Mouse (Mus musculus): ENCODE results near the gene Tspan11.
A peak's percentile ranks its signal among the peaks of the same experiment; 100 is the strongest.

Tspan11 gene

GRCm38 (mm10) chr6:127942421-127942820 is 55.0 kb downstream of the Tspan11 start:
- DNase-seq = no peak

- peak; percentile 85 for DNase-seq
Observed at GRCm38 (mm10) chr6:127945725-127946124, 58.3 kb downstream of the Tspan11 start.

DNA sequence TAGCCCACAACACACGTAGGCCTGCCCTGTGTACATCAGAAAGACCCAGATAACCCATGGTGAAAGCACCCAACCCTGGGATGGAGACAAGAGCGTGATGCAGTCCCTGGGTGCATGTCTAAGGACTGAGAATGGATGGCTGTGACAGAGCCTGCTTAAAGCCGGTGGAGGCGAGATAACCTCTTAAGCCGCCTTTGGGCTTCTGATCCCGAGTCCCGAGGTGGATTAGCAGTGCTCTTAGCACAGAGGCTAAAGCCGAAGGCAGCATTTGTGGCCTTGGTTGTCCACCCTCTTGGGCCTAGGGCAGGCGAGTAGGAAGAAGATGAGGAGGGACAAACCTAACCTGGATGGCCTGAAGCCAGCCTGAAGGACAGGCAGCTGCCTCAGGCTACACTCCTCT is 61.3 kb downstream of the Tspan11 start:
- peak; percentile 75 for DNase-seq

DNA sequence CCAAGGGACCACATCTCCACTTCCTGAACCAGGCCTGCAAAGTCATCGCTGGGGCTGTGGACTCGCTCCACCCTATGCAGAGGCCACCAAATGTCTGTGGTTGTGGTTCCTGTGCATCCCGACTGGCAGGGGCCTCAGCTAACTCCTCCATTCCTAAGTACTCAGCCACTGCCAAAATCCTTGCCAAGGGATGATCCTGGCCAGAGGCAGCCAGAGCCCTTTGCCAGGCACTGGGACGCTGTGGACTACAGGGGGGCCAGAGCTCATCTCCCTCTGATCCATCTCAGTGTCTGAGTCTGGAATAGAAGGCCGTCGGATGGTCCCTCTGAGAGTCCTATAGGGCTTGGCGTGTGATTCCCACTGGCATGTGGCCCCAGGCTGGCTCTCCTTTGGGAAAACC is 62.5 kb downstream of the Tspan11 start:
- no peak for DNase-seq

DNA sequence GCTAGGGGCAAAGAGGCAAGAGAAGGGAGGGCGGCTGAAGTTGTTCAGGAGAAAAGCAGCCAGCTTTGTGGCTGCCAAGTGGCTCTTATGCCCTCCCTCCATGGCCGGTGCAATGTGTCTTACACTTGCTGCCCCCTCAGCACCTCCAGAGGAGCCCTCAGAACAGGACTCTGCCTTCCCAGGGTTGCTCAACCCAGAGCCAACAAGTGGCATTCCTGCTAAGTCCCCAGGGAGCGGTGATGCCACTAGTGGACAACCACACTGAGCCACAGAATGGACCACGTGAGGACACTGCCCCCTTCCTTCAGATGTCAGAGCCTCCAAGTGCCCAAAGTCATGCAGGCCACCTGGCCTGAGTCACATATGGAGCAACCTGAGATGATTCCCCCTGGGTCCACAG is 65.7 kb downstream of the Tspan11 start:
- DNase-seq = no peak

GRCm38 (mm10) chr6:127956172-127956571 is 68.8 kb downstream of the Tspan11 start:
- no peak for DNase-seq

DNA sequence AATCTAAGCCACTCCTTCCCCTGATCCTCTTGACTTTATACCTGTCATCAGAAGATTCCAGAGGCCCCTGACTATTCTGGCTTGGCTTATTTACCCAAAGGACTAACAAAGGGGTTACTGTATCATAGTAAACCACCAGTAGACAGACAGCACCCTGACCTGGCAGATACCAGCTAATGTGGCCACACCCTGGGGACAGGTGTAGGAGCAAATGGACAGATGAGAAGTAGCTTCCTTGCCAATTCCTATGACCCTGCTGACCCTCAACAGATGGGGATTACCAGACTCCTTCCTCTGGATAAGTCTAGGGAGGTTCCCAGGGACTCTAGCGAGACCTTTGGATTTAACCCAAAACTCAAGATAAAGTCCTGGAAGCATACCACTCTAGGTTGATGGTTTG is 72.8 kb downstream of the Tspan11 start:
- DNase-seq = no peak

DNA sequence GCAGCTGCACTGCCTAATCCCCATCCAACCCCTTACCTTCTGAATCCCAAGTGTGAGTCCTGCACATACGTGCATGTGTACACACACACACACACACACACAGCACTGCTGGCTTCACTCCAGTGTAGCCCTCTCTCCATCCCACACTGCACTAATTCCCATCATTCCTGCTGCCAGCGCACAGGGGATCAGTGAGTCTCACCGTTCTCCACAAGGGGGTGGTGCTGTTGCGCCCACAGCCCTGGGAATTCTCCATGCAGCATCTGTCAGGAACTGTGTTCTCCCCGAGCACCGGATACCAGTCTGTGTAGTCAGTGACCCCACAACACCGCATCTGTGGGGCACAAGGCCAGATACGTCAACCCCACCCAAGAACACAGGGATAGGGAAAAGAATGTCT is 78.1 kb downstream of the Tspan11 start:
- DNase-seq = peak; percentile 72

- DNase-seq = peak; percentile 53
Observed at GRCm38 (mm10) chr6:127969709-127970108, 82.3 kb downstream of the Tspan11 start.

GRCm38 (mm10) chr6:127970120-127970519 is 82.7 kb downstream of the Tspan11 start:
- peak; percentile 86 for DNase-seq

- no peak for DNase-seq
Observed at GRCm38 (mm10) chr6:127970848-127971247, 83.5 kb downstream of the Tspan11 start.

GRCm38 (mm10) chr6:127971931-127972330 is 84.5 kb downstream of the Tspan11 start:
- no peak for DNase-seq

- no peak for DNase-seq
Observed at GRCm38 (mm10) chr6:127973553-127973952, 86.2 kb downstream of the Tspan11 start.

- peak; percentile 57 for DNase-seq
Observed at GRCm38 (mm10) chr6:127974000-127974399, 86.6 kb downstream of the Tspan11 start.

DNA sequence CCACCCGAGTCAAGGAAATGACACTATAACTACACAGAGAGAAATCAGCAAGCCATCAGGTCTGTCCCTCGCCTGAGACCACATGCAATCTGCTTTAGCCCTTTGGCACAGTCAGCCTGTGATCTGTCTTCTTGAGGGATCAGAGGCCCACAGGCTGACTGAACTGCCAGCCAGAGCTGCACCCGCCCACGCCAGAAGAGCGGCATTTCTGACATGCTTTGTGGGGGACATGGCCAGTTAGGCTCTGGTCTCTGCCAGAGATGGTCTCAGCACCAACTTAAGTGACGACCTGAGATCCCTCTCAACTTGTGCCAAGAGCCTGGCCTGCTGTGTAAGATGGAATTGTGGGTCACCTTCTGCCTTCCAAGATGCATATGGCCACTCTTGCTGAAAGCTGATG is 89.3 kb downstream of the Tspan11 start:
- DNase-seq = no peak

- DNase-seq = peak; percentile 58
Observed at GRCm38 (mm10) chr6:127978941-127979340, 91.6 kb downstream of the Tspan11 start.

- no peak for DNase-seq
Observed at GRCm38 (mm10) chr6:127979831-127980230, 92.4 kb downstream of the Tspan11 start.

- peak; percentile 69 for DNase-seq
Observed at GRCm38 (mm10) chr6:127980381-127981045, 93.1 kb downstream of the Tspan11 start.

DNA sequence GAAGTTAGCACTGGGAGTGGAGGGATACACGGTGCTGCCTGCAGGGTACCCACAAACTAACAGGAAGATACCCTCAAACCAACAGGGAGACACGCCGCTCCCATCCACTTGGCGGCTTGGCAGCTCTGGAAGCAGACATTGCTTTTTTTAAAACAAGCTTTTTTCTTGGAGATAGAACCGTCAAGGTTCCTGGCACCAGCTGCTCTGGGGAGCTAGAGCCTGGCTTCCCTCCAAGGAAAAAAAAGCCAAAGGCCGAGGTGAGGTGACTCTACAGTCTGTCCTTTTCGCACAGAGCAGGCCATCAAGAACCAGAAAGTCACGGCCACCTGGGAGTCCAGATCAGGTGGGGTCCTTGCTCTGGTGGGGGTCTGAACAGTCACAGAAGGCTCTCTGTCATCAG is 93.8 kb downstream of the Tspan11 start:
- no peak for DNase-seq

- DNase-seq = peak; percentile 56
Observed at GRCm38 (mm10) chr6:127986357-127986756, 99.0 kb downstream of the Tspan11 start.

- no peak for DNase-seq
Observed at GRCm38 (mm10) chr6:127987374-127987773, 100.0 kb downstream of the Tspan11 start.

GRCm38 (mm10) chr6:127988944-127989494 is 101.6 kb downstream of the Tspan11 start:
- no peak for DNase-seq

DNA sequence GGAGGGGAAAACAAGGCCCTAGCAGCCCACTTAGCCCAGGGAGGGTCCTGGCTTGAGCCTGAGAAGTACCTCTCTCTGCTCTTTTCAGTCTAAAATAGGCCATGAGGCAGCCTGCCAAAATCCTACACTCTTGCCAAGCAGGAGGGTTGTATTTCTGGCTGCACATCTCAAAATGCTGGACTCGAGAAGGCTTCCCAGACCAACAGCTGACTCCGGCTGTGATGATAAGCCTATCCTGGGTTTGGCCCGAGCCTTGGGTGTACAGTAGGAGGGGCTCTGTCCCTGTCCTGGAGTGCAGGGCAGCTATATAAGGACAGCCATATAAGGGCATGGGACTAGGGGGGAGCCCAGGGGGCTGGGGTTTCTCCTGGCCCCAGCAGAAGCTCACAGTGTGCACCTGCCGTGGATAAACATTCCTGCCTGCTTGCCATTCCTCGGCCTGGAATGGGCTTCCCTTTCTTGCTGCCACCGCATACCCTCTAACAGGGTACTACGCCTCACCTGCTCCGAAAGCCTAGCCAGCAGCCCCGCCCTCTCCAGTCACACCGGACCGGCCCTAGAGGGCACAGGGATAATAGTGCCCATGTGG is 102.3 kb downstream of the Tspan11 start:
- peak; percentile 56 for DNase-seq

DNA sequence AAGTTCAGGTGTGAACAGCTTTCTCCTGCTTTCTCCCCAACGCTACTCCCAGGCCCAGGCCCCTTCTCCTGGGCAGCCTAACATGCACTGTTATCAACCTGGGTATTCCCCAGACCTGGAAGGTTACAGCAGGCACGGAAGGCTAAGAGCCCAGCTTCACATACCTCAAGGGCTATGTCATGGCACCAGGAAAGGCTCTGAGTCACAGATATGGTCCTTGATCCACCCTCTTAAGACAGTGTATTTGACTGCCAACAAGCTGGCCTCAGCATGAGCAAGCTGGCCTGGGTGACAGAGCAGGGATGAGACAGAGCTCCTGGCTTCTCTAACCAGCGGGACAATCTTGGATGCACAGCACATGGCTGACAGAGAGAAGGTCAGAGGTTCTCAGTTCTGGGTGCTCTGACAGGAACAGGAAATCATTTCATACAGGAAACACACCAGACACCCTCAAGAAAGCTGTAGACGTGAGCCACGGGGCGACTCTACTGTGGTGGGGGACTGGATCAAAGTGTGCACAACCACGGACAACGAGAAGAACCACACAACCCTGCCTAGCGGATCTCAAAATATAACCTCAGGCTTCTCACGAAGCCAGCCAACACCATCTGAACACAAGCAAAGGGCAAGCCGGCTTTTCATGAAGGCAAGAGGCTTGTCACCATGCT is 104.3 kb downstream of the Tspan11 start:
- DNase-seq = no peak
